Mouse (Mus musculus): ENCODE measurements around the gene Pex19. TPM values are rescaled to one million over a fixed set of nuclear protein-coding genes. Genes with fewer than 3 reads are reported as not detected.

Gene Pex19
- total and polyA plus RNA-seq, 2 experiments from 2014 or later, result 140 to 154 TPM

DNA sequence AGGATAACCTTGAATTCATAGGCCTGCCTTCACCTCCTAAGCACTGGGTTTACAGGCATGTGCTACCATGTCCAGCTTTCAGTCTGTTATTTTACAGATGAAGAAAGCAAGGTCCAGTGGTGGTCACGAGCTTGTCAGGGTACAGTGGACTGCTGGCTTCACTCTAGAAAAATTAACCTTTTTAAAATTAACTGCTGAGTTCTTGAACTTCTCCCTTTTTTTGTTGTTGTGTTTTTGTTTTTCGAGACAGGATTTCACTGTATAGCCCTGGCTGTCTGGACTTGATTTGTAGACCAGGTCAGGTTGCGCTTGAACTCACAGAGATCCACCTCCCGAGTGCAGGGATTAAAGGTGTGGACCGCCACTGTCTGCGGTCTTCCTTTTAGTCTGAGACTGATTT is 36.4 kb downstream of the Pex19 start:
- Histone ChIP-seq H3K27me3 (ENCODE audit: insufficient read depth, low read length) (no peaks in the 10 kb centered on the region), H3K27ac (ENCODE audit: low read depth, low read length) (no peak overlapping the region), H3K9me3 (ENCODE audit: low read length) (no peaks in the 10 kb centered on the region), H3K4me1 (ENCODE audit: insufficient read depth, low read length) (no peaks in the 10 kb centered on the region), H3K4me3 (ENCODE audit: low read depth, low read length) (no peak overlapping the region), H3K9ac (replicated peaks; ENCODE audit: low read length, poor library complexity, severe bottlenecking) (no peak overlapping the region), H3K36me3 (ENCODE audit: insufficient read depth, low read length) (peaks cover 13% of the 10 kb centered on the region; the same call in 1 of the 2 replicates), H3K4me2 (ENCODE audit: low read depth, low read length, poor library complexity, severe bottlenecking) (no peak overlapping the region)
- DNase-seq (ENCODE audit: low spot score) (no peak), ATAC-seq (ENCODE audit: low FRiP score) (no peak)
- WGBS, result 90% methylated on average over 6 of the region's 6 CpGs
- no peak for TF ChIP-seq CTCF (IDR thresholded peaks at IDR 0.05)

DNA sequence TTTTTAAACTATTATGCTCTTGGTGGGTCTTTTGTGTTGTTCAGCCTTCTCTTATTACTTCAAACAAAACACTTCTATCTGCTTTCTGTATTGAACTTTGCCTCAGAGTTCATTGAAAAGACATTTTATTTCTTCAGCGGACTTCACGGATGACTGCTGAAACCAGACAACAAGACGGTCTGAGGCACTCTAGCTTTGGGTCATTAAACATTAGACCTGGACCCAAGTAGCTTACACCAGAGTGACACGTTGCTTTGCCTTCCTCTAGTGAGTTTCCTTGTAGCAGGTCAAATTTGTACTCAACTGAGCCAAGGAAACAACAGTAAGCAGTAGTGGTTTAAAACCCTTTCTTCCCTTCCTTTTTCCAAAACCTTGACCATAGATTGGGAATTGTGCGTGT is 41.4 kb downstream of the Pex19 start:
- no peak for TF ChIP-seq CTCF (IDR thresholded peaks at IDR 0.05)
- no peak overlapping the region for H3K4me2 ChIP-seq (ENCODE audit: low read depth, low read length, poor library complexity, severe bottlenecking)
- no peaks in the 10 kb centered on the region for H3K27me3 ChIP-seq (ENCODE audit: insufficient read depth, low read length)
- H3K9me3 ChIP-seq (ENCODE audit: low read length), result no peaks in the 10 kb centered on the region
- H3K27ac ChIP-seq (ENCODE audit: low read depth, low read length), result no peak overlapping the region
- H3K4me3 ChIP-seq (ENCODE audit: low read depth, low read length), result no peak overlapping the region
- DNase-seq (ENCODE audit: low spot score) (no peak), ATAC-seq (ENCODE audit: low FRiP score) (no peak)
- H3K36me3 ChIP-seq (ENCODE audit: insufficient read depth, low read length), result peaks cover 27% of the 10 kb centered on the region
- H3K4me1 ChIP-seq (ENCODE audit: insufficient read depth, low read length), result no peaks in the 10 kb centered on the region
- WGBS, result 81% methylated on average over 5 of the region's 5 CpGs
- H3K9ac ChIP-seq (replicated peaks; ENCODE audit: low read length, poor library complexity, severe bottlenecking), result no peak overlapping the region

DNA sequence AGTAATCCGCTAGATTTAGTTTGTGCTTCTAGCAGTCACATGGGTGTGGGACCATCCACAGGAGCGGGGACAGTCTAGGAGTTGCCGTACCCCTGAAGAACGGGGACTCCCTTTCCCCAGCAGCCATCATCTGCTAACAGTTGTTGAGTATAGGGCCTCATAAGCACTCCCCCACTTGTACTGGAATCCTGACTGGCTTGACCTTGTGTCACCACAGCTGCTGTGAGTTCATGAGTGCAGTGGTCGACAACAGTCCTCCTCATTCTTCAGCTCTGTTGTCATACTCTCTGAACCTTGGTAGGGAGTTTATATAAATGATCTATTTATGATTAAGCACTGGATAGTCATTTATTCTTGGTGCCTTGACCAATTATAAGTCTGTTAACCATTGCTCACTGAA is 43.3 kb downstream of the Pex19 start:
- ATAC-seq (ENCODE audit: low FRiP score), result no peak
- no peak overlapping the region for H3K4me2 ChIP-seq (ENCODE audit: low read depth, low read length, poor library complexity, severe bottlenecking)
- H3K27ac ChIP-seq (ENCODE audit: low read depth, low read length), result no peak overlapping the region
- no peaks in the 10 kb centered on the region for H3K4me1 ChIP-seq (ENCODE audit: insufficient read depth, low read length)
- H3K27me3 ChIP-seq (ENCODE audit: insufficient read depth, low read length), result no peaks in the 10 kb centered on the region
- H3K9me3 ChIP-seq (ENCODE audit: low read length), result no peaks in the 10 kb centered on the region
- 98% methylated on average over 5 of the region's 5 CpGs for WGBS
- H3K36me3 ChIP-seq (ENCODE audit: insufficient read depth, low read length), result peaks cover 45% of the 10 kb centered on the region
- H3K9ac ChIP-seq (replicated peaks; ENCODE audit: low read length, poor library complexity, severe bottlenecking), result no peak overlapping the region
- no peak overlapping the region for H3K4me3 ChIP-seq (ENCODE audit: low read depth, low read length)
- no peak for TF ChIP-seq CTCF (IDR thresholded peaks at IDR 0.05)
- no peak for DNase-seq (ENCODE audit: low spot score)

DNA sequence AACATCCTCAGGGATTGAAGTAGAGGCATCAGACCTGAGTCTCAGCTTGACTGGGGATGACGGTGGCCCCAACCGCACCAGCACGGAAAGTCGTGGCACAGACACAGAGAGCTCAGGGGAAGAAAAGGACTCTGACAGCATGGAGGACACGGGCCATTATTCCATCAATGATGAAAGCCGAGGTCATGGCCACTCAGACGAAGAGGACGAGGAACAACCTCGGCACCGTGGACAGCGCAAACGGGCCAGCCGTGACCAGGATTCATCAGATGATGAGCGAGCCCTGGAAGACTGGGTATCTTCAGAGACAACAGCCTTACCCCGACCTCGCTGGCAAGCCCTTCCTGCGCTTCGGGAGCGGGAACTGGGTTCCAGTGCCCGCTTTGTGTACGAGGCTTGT is 45.8 kb downstream of the Pex19 start:
- DNase-seq (ENCODE audit: low spot score) (no peak), ATAC-seq (ENCODE audit: low FRiP score) (no peak)
- Histone ChIP-seq H3K27ac (ENCODE audit: low read depth, low read length) (no peak overlapping the region), H3K36me3 (ENCODE audit: insufficient read depth, low read length) (peaks cover 43% of the 10 kb centered on the region), H3K9ac (replicated peaks; ENCODE audit: low read length, poor library complexity, severe bottlenecking) (no peak overlapping the region), H3K4me3 (ENCODE audit: low read depth, low read length) (no peak overlapping the region), H3K9me3 (ENCODE audit: low read length) (no peaks in the 10 kb centered on the region), H3K4me1 (ENCODE audit: insufficient read depth, low read length) (no peaks in the 10 kb centered on the region), H3K4me2 (ENCODE audit: low read depth, low read length, poor library complexity, severe bottlenecking) (no peak overlapping the region), H3K27me3 (ENCODE audit: insufficient read depth, low read length) (no peaks in the 10 kb centered on the region)
- WGBS, result 91% methylated on average over 21 of the region's 21 CpGs
- no peak for TF ChIP-seq CTCF (IDR thresholded peaks at IDR 0.05)

DNA sequence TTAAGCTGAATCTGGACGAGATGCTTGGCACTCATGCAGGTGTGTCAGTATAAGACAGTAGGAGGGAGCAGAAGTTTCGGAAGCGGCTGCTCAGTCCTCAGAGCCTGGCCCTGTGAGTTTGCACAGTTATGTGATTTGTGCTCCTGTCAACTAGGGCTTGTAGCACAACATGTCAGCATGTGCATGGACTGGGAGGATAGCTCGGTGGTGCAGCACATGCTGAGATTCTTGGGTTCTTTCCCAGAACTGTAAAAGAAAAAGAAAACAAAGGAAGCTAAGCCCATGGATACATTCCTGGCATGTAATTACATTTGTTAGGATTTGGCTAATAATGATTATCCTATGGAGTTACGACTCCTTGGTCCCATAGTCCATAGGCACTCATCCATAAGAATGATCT is 46.6 kb downstream of the Pex19 start:
- 55% methylated on average over 5 of the region's 5 CpGs for WGBS
- ATAC-seq (ENCODE audit: low FRiP score), result no peak

DNA sequence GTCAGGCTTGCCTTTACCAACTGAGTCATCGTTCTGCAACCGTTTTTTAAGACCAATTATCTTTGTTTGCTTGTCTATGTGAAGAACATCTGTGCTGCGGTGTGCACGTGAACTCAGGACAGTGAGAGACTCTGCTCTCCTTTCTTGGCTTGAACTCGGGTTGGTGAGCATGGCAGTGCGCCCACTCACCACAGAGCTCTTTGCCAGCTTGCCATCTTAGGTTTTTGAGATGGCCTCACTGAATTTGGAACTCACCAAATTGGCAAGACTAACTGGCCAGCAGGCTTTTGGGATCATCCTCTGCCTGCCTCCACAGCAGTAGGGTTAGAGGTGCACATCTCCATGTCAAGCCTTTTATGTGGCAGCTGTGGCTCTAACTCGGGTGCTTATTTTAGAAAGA is 51.2 kb downstream of the Pex19 start:
- TF ChIP-seq CTCF (IDR thresholded peaks at IDR 0.05), result no peak
- H3K27me3 ChIP-seq (ENCODE audit: insufficient read depth, low read length), result no peaks in the 10 kb centered on the region
- ATAC-seq (ENCODE audit: low FRiP score) (no peak), DNase-seq (ENCODE audit: low spot score) (no peak)
- no peak overlapping the region for H3K4me3 ChIP-seq (ENCODE audit: low read depth, low read length)
- 78% methylated on average over 7 of the region's 7 CpGs for WGBS
- H3K4me1 ChIP-seq (ENCODE audit: insufficient read depth, low read length), result no peaks in the 10 kb centered on the region
- H3K9me3 ChIP-seq (ENCODE audit: low read length), result no peaks in the 10 kb centered on the region
- no peak overlapping the region for H3K4me2 ChIP-seq (ENCODE audit: low read depth, low read length, poor library complexity, severe bottlenecking)
- H3K36me3 ChIP-seq (ENCODE audit: insufficient read depth, low read length), result peaks cover 42% of the 10 kb centered on the region
- no peak overlapping the region for H3K27ac ChIP-seq (ENCODE audit: low read depth, low read length)
- no peak overlapping the region for H3K9ac ChIP-seq (replicated peaks; ENCODE audit: low read length, poor library complexity, severe bottlenecking)

More for the DNA sequence above, 46.6 kb downstream of the Pex19 start:
- Histone ChIP-seq H3K9ac (replicated peaks; ENCODE audit: low read length, poor library complexity, severe bottlenecking) (no peak overlapping the region), H3K9me3 (ENCODE audit: low read length) (no peaks in the 10 kb centered on the region), H3K27ac (ENCODE audit: low read depth, low read length) (no peak overlapping the region), H3K36me3 (ENCODE audit: insufficient read depth, low read length) (peaks cover 43% of the 10 kb centered on the region), H3K4me2 (ENCODE audit: low read depth, low read length, poor library complexity, severe bottlenecking) (no peak overlapping the region), H3K4me3 (ENCODE audit: low read depth, low read length) (no peak overlapping the region), H3K4me1 (ENCODE audit: insufficient read depth, low read length) (no peaks in the 10 kb centered on the region), H3K27me3 (ENCODE audit: insufficient read depth, low read length) (no peaks in the 10 kb centered on the region)
- DNase-seq (ENCODE audit: low spot score), result peak; percentile 14
- no peak for TF ChIP-seq CTCF (IDR thresholded peaks at IDR 0.05)

Measured in midbrain, postnatal 0 days (tissue).